Mouse (Mus musculus): ENCODE data around the gene Psmd8.
A peak's percentile ranks its signal among the peaks of the same experiment; 100 is the strongest.
"Not testable (repeated sequence)": the region's sequence is repeated elsewhere in the genome, so short reads cannot be mapped to it uniquely, and the experiment has no call there.

The Psmd8 gene

GRCm38 (mm10) chr7:29170066-29170754 lies 10.3 kb downstream of the Psmd8 start, which contains the start of the genes Ggn and Spred3:
Ggn (plus strand) TSS chr7:29170210.
Spred3 (minus strand) TSS chr7:29170411.
- no peak for DNase-seq (ENCODE audit: low read depth, low spot score)

DNA sequence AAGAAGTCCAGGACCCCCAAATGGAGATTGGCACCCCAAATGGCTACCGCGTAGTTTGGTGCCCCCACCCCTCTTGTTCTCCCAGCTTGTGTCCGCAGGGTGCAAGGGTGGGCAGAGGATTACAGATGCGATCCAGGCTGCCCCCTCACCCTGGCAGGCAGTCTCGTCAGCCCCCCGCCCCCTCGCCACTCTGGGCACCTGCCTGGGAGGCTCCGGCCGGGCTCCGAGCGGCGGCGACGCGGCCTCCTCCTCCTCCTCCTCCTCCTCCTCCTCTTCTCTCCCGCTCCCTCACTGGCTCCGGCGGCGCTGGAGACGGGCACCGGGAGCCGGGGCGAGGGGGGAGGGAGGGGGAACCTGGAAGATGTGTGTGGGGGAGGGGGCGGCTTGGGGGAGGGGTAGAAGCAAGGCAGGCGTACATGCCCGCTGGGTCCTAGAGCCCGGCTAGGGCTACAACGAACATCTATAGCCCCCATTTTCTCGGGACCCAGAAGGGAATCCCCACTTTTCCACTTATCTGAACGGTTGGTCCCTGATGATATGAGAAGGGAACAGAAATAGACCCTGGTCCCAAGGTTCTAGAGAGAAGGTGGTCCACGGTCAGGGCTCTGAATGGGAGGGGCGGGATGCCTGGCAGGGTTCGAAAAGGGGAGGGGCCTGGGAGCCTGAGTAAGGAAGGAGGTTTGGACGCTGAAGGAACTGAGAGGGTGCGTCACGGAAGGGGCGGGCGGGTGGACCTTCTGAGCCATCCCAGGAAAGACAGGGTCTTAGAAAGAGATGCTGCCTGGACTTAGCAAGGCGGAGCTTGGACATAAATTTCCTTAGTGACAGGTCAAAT lies 11.1 kb downstream of the Psmd8 start:
- peak; percentile 80 for DNase-seq (ENCODE audit: low read depth, low spot score)

DNA sequence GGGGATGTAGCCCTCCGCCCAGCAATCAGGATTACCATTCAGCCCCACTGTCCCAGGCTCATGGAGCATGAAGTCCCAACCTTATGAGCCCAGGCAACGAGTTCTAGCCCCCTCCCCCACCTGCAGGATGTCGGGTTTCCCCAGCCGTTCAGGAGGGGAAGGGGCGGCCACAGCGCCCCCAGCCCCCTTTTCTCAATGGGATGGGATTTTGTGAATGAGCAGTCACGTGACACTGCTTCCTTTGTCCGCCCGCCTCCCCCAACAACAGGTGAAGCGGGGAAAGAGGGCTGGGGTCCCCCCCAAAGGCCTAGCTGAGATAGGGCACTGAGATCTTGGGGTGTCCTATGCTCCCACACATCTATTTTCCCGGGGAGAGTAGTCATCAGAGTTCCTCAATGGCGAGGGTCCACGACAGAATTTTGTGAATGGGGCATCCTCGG lies 11.7 kb downstream of the Psmd8 start:
- no peak for DNase-seq (ENCODE audit: low read depth, low spot score)

GRCm38 (mm10) chr7:29168121-29168695 lies 12.3 kb downstream of the Psmd8 start:
- no peak for DNase-seq (ENCODE audit: low read depth, low spot score)

- DNase-seq (ENCODE audit: low read depth, low spot score): no peak
Measured at GRCm38 (mm10) chr7:29167656-29168055, 12.8 kb downstream of the Psmd8 start.

DNA sequence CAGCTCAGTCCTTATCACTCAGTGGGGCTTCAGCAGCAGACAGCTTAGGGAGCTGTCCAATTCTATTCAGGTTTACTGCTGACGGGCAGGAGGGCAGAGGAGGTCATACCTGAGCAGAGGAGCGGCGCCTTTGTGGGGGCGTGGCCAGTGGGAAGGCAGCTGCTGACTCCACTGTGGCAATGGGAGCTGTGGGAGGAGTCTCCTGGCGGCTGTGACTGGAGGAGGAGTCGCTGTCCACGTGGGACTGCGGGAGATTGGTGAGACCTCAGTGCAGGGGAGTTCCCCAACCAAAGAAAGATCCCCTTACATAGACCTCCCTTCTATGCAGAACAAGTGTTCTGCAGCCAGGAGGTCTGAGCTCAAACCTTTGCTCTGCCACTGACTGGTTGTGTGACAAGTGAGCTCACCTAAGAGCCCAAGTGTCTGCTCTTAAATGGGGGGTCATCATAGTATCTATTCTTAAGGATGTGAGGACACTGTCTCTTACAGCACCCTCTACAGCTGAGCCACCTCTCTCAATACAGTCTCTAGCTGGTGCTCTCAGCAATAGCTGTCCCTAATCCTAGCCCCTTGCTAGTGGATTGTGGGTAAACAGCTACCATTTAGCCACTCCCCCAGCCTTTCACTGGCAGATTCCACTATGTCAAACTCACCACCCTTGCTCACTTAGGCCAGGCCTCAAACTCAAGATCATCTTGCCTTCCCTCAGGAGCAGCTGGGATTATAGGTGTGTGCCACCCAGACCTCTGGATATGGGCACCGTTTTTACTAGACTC lies 17.6 kb downstream of the Psmd8 start:
- DNase-seq (ENCODE audit: low read depth, low spot score): no peak

- DNase-seq (ENCODE audit: low read depth, low spot score): no peak
Measured at GRCm38 (mm10) chr7:29162294-29162693, 18.2 kb downstream of the Psmd8 start.

DNA sequence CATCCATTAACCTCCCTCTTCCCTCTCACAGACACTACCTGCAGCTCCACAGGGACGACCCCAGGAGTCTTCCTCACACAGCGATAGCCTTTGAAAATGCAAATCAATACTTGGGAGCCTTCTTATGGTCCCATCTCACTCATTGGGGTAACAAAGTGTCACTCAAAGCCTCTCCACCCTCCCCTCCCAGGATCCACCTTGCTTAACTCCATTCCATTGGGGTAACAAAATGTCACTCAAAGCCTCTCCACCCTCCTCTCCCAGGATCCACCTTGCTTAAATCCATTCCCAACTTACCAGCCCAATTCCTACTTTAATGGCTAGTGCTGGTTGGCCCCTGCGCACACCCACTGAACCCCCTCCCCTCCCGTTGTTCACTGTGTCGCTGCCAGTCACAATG lies 22.2 kb downstream of the Psmd8 start:
- DNase-seq (ENCODE audit: low read depth, low spot score): no peak

DNA sequence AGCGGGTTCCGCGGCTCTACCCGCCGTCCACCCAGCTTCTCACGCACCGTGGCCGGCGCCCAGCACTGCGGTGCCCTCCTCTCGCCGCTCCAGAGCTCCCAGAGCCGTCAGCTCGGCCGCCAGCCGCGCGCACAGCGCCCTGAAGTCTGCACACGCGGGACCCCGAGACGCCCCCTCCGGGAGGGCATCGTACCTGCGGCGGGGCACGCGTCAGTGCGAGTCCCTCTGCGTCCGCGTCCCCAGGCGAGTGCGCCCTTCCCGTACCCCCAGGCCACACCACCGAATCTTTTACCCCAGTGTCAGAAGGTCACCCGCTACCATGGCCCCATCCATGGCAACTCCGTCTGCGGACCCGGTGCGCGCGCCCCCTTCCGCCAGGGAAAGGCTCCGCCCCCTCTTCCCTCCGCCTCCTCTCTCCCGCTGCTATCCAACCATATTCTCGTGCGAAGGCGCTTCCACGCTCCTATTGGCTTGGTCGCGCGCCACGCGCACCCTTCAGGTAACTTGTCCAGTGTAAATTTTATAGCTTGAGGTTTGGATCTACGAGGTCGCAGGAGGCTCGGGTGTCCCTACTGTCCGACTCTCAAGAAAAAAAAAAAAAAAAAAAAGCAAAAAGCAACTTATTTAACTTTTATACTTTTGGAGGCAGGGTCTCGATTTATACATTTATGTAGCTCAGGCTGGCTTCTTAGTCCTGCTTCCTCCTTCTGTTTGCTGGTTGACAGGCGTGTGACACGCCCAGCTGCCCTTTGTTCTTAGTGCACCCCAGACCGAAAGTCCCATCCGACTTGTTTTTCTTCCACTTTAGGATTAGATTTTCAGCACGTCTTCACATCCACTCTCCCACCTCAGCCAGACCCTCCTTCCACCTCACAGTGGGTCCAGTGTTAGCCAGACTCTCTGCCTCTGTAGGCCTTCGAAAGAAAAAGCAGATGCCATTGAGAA lies 24.4 kb downstream of the Psmd8 start, which contains the start of gene Fam98c:
Fam98c (minus strand) TSS at position 397 of the 945 bp plus-strand sequence.
- peak; percentile 83 for DNase-seq (ENCODE audit: low read depth, low spot score)

DNA sequence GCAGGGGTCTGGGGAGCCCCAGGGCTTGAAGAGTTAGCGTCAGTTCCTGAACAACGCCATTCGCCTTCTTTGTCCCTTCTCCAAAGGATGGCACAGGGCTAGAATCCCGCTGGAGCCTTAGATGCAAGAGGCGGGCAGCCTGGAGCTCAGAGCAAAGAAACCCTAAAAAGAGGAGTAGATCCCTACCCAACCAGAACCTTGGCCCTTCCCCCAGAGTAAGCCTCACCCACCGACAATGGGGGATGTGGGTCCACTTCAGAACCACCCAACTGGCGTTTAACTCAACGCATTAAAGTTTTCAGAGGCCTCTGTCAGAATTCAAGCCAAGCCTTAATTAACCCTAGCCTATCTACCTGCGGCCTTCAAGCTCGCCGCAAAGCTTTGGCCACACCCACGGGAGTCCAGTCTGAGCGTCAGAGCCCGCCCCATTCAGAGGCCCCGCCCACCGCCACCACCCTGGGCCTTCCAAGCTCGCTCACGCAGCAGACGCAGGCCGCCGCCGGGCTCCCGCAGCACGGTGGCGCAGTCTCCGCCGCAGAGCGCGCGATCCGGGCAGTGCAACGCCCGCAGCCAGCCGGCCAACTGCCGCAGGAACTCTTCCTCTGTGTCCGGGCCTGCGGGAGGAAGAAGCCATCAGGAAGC lies 25.2 kb downstream of the Psmd8 start:
- DNase-seq (ENCODE audit: low read depth, low spot score): peak; percentile 82

DNA sequence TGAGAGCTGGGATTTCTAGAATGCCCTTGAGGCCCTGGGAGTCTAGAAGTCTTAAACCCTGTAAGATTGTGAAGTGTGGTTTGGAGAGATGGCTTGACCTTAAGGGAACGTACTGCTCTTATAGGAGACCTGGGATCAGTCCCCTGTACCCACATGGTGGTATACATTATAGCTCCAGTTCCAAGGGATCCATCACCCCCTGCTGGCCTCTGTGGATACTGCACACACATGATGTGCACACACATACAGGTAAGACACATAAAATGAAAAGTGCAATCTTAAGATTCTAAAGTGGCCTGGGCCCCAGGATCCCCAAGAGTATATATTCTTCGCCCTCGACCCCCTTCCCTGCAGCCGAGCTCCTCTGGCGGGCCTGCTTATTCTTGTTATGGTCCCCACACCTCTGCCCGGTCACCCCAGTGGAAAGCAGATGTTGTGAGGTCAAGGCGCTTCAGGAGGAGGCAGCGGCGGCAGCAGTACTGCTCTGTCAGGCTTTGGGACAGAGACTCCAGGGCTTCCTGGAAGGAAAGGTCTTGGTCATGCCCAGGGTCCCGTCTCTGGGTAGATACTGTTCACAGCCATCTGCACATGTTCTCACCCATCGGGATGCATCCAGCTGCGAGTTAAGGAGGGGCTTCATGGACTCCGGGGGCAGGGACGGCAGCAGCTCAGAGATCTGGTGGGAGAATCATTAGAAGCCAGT lies 26.3 kb downstream of the Psmd8 start:
- no peak for DNase-seq (ENCODE audit: low read depth, low spot score)

GRCm38 (mm10) chr7:29151486-29151885 lies 29.0 kb downstream of the Psmd8 start:
- DNase-seq (ENCODE audit: low read depth, low spot score): no peak

- DNase-seq (ENCODE audit: low read depth, low spot score): no peak
Measured at GRCm38 (mm10) chr7:29148771-29149170, 31.7 kb downstream of the Psmd8 start.

DNA sequence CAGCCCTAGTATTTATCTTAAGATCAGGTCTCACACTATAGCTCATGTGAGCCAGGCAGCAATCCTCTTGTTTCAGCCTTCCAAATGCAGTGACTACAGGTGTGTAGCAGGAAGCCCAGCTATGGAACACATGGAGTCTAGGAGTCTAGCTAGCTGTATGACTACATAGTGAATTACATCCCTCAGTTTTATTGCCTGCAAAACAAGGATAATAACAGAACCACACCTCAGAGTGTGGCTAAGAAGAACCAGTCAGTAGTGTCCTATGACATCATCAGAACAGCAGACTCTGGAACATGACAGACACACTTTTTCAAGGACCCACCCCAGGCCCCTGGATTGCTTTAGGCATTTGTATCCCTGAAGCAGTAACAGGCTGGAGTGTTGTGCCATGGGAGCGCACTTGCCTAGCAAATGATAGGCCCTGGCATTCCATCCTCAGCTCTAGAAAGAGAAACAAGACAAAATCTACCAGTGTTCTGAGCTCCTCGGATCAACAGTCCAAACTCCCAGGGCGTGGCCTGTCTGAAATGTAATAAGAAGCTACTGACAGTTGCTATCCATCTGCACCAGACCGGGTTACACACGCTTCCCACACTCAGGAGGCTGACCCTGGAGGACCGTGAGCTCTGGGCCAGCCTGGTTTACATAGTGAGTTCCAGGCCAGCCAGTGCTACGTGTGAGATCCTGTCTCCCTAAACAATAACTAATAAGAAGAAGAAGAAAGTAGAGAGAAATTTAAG lies 33.7 kb downstream of the Psmd8 start:
- DNase-seq (ENCODE audit: low read depth, low spot score): no peak

- DNase-seq (ENCODE audit: low read depth, low spot score): no peak
Measured at GRCm38 (mm10) chr7:29144006-29144405, 36.5 kb downstream of the Psmd8 start.

GRCm38 (mm10) chr7:29141416-29141815 lies 39.1 kb downstream of the Psmd8 start:
- DNase-seq (ENCODE audit: low read depth, low spot score): no peak

GRCm38 (mm10) chr7:29139237-29139636 lies 41.3 kb downstream of the Psmd8 start:
- not testable (repeated sequence) for DNase-seq (ENCODE audit: low read depth, low spot score)

- DNase-seq (ENCODE audit: low read depth, low spot score): no peak
Measured at GRCm38 (mm10) chr7:29137429-29137828, 43.1 kb downstream of the Psmd8 start.

Data from telencephalon, adult 2 months (tissue).